Mouse (Mus musculus) spleen, postnatal 14 days (tissue): Measurements from ENCODE around the gene Acad11.

ENCODE experiments used
- DNase-seq, 2 experiments: peaks; one replicate each; pipeline ENCODE4 v3.0.0; 2021 to 2022; ENCODE audit warnings: low spot score in 2 of 2

The Acad11 gene

GRCm38 (mm10) chr9:104063244-104063961 is at the start of gene Acad11:
Gene Acad11 (plus strand): TSS chr9:104063377.
- DNase-seq, result peak; percentile 62 to 76

GRCm38 (mm10) chr9:104014526-104014925 is 48.7 kb upstream of the Acad11 start:
- DNase-seq, result no peak

- no peak for DNase-seq
Measured at GRCm38 (mm10) chr9:104021026-104021425, 42.2 kb upstream of the Acad11 start.

GRCm38 (mm10) chr9:104027186-104027585 is 36.0 kb upstream of the Acad11 start:
- DNase-seq, result no peak

- no peak for DNase-seq
Measured at GRCm38 (mm10) chr9:104029861-104030260, 33.3 kb upstream of the Acad11 start.

- no peak for DNase-seq
Measured at GRCm38 (mm10) chr9:104034231-104034630, 28.9 kb upstream of the Acad11 start.

GRCm38 (mm10) chr9:104034718-104035117 is 28.5 kb upstream of the Acad11 start:
- DNase-seq, result no peak

- DNase-seq, result peak; percentile 40 to 56
Measured at GRCm38 (mm10) chr9:104035261-104036015, 27.7 kb upstream of the Acad11 start.

GRCm38 (mm10) chr9:104038266-104038665 is 24.9 kb upstream of the Acad11 start:
- no peak for DNase-seq

GRCm38 (mm10) chr9:104039031-104039695 is 24.0 kb upstream of the Acad11 start:
- DNase-seq, result no peak

GRCm38 (mm10) chr9:104039742-104040141 is 23.4 kb upstream of the Acad11 start:
- DNase-seq, result no peak

GRCm38 (mm10) chr9:104040362-104040761 is 22.8 kb upstream of the Acad11 start, which contains the start of gene Gm28305:
Gene Gm28305 (plus strand): TSS chr9:104040662.
- no peak for DNase-seq

- DNase-seq, result no peak
Measured at GRCm38 (mm10) chr9:104043676-104044075, 19.5 kb upstream of the Acad11 start.

GRCm38 (mm10) chr9:104051028-104051427 is 12.1 kb upstream of the Acad11 start:
- DNase-seq, result no peak

- DNase-seq, result peak; percentile 34 to 63
Measured at GRCm38 (mm10) chr9:104062430-104063243, 540 bp upstream of the Acad11 start, which contains the start of gene Uba5. Gene Uba5 (minus strand): TSS chr9:104063134.

GRCm38 (mm10) chr9:104064571-104064970 is 1.4 kb downstream of the Acad11 start:
- DNase-seq, result no peak

GRCm38 (mm10) chr9:104070241-104070640 is 7.1 kb downstream of the Acad11 start:
- no peak for DNase-seq

- no peak for DNase-seq
Measured at GRCm38 (mm10) chr9:104070863-104071604, 7.9 kb downstream of the Acad11 start.

- no peak for DNase-seq
Measured at GRCm38 (mm10) chr9:104075808-104076207, 12.6 kb downstream of the Acad11 start.

- DNase-seq, result no peak
Measured at GRCm38 (mm10) chr9:104078780-104079179, 15.6 kb downstream of the Acad11 start.

GRCm38 (mm10) chr9:104079379-104079778 is 16.2 kb downstream of the Acad11 start:
- DNase-seq, result peak; percentile 20 to 41
